Mouse (Mus musculus): ENCODE results near the gene Rpl7l1.
"Not testable (repeated sequence)": the region's sequence is repeated elsewhere in the genome, so short reads cannot be mapped to it uniquely, and the experiment has no call there.

Gene Rpl7l1

DNA sequence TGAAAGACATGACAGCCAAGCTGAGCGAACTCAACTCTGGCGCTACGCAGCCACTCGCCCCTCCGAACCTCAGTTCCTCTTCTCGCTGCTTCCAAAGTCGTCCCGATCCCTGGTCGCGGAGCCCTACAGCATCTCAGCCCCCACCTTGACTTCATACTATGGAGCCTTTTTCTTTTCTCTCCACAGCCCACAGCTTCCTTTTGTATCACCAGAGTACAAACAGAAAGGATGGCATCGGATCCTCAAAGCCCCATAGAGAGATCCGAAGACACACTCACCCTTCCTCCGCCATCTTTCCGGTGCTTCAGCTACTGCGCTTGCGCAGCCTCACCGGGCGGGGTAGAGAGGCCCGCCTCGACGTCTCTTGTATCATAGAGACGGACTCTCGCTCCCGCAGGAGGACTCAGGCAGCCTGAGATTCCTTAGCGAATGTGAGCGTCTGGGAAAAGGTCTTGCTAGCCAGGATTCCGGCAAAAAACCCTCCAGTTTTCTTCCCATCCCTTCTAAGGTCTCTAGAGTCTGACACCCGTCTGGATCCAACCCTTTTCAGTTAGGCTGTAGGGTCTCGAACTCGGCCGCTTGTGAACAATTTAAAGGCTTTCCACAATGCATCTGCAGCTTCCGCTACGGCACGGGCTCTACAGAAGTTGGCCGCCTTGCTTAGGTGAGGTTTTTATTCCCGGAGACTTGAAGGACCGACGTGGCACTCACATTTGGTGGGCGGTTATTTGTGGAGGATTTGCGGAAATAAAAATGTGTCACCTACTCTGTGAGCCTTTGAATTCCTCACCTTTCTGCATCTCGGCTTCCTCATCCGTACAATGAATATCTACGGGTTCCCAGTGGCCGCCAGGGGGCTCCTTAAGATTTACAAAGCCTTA, at the start of gene Rpl7l1:
Gene Rpl7l1 (minus strand): TSS at position 332 of the 881 bp plus-strand sequence.
- DNase-seq (ENCODE audit: low spot score in 2 of 2) = peak; percentile 82 to 87

- DNase-seq (ENCODE audit: low spot score in 2 of 2) = no peak
Measured at GRCm38 (mm10) chr17:46829856-46830535, 47.5 kb upstream of the Rpl7l1 start.

- DNase-seq (ENCODE audit: low spot score in 2 of 2) = no peak
Measured at GRCm38 (mm10) chr17:46828935-46829334, 46.5 kb upstream of the Rpl7l1 start.

- no peak for DNase-seq (ENCODE audit: low spot score in 2 of 2)
Measured at GRCm38 (mm10) chr17:46823091-46823490, 40.6 kb upstream of the Rpl7l1 start.

GRCm38 (mm10) chr17:46820628-46821027, 38.2 kb upstream of the Rpl7l1 start:
- no peak for DNase-seq (ENCODE audit: low spot score in 2 of 2)

- DNase-seq (ENCODE audit: low spot score in 2 of 2) = no peak
Measured at GRCm38 (mm10) chr17:46817734-46818158, 35.3 kb upstream of the Rpl7l1 start.

DNA sequence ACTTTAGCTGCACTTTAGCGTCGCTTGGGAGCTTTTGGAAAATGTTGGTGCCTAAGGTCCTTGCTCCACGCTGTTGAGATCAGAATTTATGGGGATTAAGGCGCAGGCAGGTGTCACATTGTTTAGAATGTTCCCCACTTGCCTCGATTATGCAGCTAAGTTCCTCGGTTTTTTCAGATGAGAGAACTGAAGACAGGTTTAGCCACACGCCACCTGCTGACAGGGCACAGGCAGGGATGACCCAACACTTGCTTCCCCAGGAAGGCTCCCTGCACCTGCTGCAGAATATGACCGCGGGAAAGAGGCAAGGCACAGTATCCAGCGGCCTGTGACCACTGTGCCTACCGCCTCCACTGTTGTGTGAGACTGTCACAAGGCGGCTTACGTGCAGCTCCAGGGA, 33.8 kb upstream of the Rpl7l1 start:
- no peak for DNase-seq (ENCODE audit: low spot score in 2 of 2)

DNA sequence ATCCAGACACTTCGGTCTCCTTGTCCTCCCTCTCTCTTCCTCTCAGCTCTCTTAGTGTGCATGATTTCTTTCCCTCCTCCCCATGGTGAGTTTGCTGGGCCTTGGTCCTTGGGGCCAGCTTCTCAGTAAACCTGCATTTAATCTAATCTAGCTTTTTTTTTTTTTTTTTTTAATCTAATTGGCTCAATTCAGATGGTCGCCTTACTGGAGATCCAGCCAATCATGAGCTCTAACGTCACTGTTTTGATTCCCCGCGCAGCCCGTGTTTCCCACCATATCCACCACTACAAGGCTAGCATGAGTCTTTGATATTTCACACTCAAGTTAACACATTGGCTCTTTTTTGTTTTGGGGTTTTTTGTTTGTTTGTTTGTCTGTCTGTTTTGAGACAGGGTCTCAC, 32.0 kb upstream of the Rpl7l1 start:
- no peak for DNase-seq (ENCODE audit: low spot score in 2 of 2)

GRCm38 (mm10) chr17:46813637-46814036, 31.2 kb upstream of the Rpl7l1 start:
- DNase-seq (ENCODE audit: low spot score in 2 of 2) = no peak

- DNase-seq (ENCODE audit: low spot score in 2 of 2) = no peak
Measured at GRCm38 (mm10) chr17:46812442-46812841, 30.0 kb upstream of the Rpl7l1 start.

- DNase-seq (ENCODE audit: low spot score in 2 of 2) = no peak
Measured at GRCm38 (mm10) chr17:46810672-46811071, 28.2 kb upstream of the Rpl7l1 start.

GRCm38 (mm10) chr17:46809131-46809830, 26.8 kb upstream of the Rpl7l1 start:
- DNase-seq (ENCODE audit: low spot score in 2 of 2) = no peak

DNA sequence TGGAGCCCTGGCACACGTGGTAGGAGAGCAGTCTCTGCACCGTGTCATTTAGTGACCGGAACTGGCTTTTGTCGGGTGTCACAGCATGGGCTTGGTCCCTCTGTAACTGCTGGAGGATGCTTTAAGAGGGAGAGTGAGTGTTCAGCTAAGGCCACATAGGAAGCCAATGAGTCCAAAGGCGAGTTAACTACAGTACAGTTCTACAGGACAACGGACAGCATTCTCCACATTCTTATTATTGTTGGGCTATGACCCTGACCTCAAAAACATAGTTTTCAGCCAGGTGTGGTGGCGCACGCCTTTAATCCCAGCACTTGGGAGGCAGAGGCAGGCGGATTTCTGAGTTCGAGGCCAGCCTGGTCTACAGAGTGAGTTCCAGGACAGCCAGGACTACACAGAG, 25.9 kb upstream of the Rpl7l1 start:
- DNase-seq (ENCODE audit: low spot score in 2 of 2) = no peak

DNA sequence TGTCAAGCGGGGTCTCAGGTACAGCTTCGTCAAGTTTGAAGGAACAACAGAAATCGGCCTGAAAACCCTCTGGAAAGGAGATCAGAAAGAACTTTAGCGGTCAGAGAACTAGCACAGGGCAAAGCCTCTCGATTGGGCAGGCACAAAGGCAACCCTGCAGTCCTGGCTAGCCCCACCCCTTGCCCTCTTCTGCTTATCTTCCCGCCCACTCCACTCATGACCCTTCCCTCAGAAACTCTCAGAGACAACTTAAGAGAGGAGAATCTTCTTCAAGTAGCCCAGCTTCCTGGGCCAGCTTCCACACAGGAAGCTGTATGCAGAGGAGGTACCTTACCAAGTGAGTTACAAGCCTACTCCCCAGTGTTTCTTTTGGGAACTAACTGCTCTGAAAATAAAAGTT, 19.3 kb upstream of the Rpl7l1 start:
- DNase-seq (ENCODE audit: low spot score in 2 of 2) = no peak

GRCm38 (mm10) chr17:46799680-46800079, 17.2 kb upstream of the Rpl7l1 start:
- DNase-seq (ENCODE audit: low spot score in 2 of 2) = no peak

- DNase-seq (ENCODE audit: low spot score in 2 of 2) = no peak
Measured at GRCm38 (mm10) chr17:46797386-46797785, 14.9 kb upstream of the Rpl7l1 start.

DNA sequence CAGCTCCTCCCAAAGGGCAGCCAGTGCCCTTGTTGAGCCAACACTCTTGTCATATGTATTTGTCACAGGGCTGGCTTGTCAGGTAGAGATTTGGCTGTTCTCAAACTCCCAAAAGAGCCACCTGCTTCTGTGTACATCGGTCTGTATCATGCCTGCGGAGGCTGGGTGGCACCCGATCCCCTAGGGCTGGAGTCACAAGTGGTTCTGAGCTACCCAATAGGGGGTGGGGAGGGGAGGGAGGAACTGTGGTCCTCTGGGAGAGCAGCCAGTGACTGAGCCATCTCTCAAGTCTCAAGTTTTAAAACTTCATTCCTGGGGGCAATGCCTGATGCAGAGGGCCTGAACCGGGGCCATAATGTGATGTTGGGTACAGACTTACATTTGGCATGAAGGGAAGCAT, 14.3 kb upstream of the Rpl7l1 start:
- DNase-seq (ENCODE audit: low spot score in 2 of 2) = no peak

- no peak for DNase-seq (ENCODE audit: low spot score in 2 of 2)
Measured at GRCm38 (mm10) chr17:46792963-46793362, 10.5 kb upstream of the Rpl7l1 start.

GRCm38 (mm10) chr17:46787974-46788373, 5.5 kb upstream of the Rpl7l1 start:
- DNase-seq (ENCODE audit: low spot score in 2 of 2) = not testable (repeated sequence)

DNA sequence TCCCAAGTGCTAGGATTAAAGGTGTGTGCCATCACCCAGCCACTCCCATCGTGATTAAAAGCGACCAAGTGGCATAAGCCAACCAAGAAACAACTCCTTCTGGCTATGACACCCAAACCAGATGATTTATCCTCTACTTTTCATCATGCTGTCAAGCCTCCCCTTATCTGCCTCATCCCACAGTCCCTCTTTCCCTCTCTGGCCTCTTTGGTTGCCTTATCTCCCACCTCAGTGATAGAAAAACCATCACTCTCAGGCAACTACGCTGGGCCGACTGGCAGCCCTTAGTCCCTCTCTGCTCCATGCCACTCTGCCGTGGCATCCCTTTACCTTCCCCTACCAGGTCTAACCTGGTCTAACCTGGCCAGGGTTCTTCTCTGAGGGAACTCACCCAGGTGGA, 4.5 kb upstream of the Rpl7l1 start:
- no peak for DNase-seq (ENCODE audit: low spot score in 2 of 2)

DNA sequence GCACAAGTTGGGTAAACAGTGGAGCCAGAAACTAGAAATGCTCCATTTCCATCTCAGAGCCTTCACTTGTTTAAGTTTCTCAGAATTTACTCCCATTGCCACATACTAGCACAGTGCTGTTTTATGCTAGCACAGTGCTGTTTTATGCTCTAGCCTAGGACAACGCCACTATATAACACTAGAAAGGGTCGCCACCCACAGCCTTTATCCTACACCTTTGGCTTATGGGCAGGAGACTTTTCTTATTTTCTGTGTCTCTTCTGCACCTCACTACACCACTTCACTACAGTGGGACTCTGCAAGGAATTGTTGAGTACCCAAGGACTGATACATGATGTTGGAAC, 722 bp upstream of the Rpl7l1 start:
- DNase-seq (ENCODE audit: low spot score in 2 of 2) = no peak

DNA sequence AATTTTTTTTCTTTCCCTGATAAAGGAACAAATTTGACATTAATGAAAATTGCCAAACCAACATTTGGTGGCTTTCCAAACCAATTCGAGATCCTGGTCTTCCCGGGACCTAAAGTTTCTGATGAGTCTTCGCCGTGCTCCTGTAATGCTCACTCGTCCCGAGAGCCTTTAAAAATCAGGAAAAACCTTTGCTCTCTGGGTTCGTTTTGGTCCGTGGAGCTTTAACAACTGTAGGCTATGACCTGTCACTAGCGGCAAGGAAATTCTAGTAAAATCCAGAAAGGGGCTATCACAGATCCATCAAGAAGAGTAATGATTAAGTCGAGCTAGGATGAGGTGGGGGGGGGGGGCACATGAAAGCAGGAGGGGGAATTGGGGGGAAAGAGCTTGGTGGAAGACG, 596 bp downstream of the Rpl7l1 start:
- no peak for DNase-seq (ENCODE audit: low spot score in 2 of 2)

GRCm38 (mm10) chr17:46776087-46776486, 6.4 kb downstream of the Rpl7l1 start:
- DNase-seq (ENCODE audit: low spot score in 2 of 2) = no peak
